Mouse (Mus musculus): ENCODE measurements around the gene Wfs1.

GRCm38 (mm10) chr5:37017222-37017621 is 28.2 kb upstream of the Wfs1 start:
- TF ChIP-seq POLR2A (IDR thresholded peaks at IDR 0.05; ENCODE audit: insufficient read length, low read depth) (no peak), USF1 (IDR thresholded peaks at IDR 0.05; ENCODE audit: low read depth) (no peak), SRF (IDR thresholded peaks at IDR 0.05; ENCODE audit: control insufficient read depth, insufficient read length, low read depth) (no peak), MAX (IDR thresholded peaks at IDR 0.05; ENCODE audit: low read depth) (no peak), CEBPB (IDR thresholded peaks at IDR 0.05; ENCODE audit: insufficient read depth, poor library complexity, severe bottlenecking) (no peak), TCF12 (IDR thresholded peaks at IDR 0.05; ENCODE audit: insufficient read depth, poor library complexity, severe bottlenecking) (no peak), MYOG (IDR thresholded peaks at IDR 0.05; ENCODE audit: control insufficient read depth in 1 of 3, insufficient read depth in 1 of 3, insufficient read length in 2 of 3, low read depth in 2 of 3) (no peak), MYOD1 (IDR thresholded peaks at IDR 0.05; ENCODE audit: control insufficient read depth in 1 of 3, insufficient read length in 2 of 3, low read depth in 2 of 3) (no peak)

Measured in myocyte (in vitro differentiated cells).